Mouse (Mus musculus): ENCODE results near the gene Polr2j. TPM values are rescaled to one million over a fixed set of nuclear protein-coding genes. Genes with fewer than 3 reads are reported as not detected.
A peak's percentile ranks its signal among the peaks of the same experiment; 100 is the strongest.

Gene Polr2j
- total and polyA plus RNA-seq, 3 experiments, result 117 to 160 (median 137) TPM

DNA sequence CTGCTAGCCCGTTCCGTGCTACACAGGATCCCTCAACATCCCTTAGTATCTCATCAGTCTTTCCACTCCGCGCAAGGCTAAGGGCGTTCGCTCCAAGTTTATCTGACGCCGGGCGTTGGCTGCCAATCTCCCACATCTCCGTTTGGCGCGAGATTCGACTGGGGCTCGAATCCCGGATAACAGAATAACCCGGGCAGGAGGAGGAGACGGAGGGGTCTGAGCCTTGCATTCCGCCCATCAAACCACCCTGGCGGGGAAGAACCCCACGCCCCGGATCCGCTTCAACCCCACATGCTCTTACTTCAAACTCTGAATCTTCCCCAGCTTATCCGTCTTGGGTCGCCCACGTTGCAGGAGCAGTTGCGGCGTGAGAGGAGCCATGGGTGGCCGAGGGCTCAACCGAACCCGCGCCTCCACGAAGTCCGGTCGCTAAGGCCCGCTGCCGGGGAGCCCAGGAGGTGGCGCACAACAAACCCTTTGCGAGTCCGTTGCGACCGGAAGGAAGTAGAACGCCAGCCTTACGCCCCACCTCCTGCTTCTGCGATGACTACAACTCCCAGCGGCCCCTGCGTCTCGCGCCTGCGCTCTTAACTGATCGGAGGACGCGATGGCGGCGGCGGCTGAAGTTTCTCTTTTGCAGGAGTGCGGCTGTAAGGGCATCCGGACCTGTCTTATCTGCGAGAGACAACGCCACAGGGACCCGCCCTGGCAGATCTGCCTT lies 19.3 kb downstream of the Polr2j start, which contains the start of the genes Lrwd1 and Alkbh4:
Gene Lrwd1, minus strand, starts transcription at position 504 of the 721 bp plus-strand sequence.
Gene Alkbh4, plus strand, starts transcription at position 576 of the 721 bp plus-strand sequence.
- Histone ChIP-seq H3K27ac (ENCODE audit: insufficient read depth, low read depth) (peak within 1 kb of the TSS; percentile 30; the same call in 1 of the 2 replicates), H3K4me3 (replicated peaks in 1 of 3; ENCODE audit: low read depth in 2 of 3, low read length in 2 of 3, poor library complexity in 1 of 3) (peak within 1 kb of the TSS; percentile 71 to 96 (median 75)), H3K36me3 (replicated peaks in 1 of 2; ENCODE audit: control insufficient read depth in 1 of 2, insufficient read depth in 1 of 2, low read length in 1 of 2) (peaks cover 38 to 66% of the 10 kb centered on the region in 2 experiments), H3K4me2 (ENCODE audit: insufficient read depth, low read depth, poor library complexity, severe bottlenecking) (peak within 1 kb of the TSS; percentile 60; the same call in 1 of the 2 replicates), H3K4me1 (ENCODE audit: control insufficient read depth in 1 of 2, insufficient read depth in 2 of 2) (peaks cover 6 to 20% of the 10 kb centered on the region in 2 experiments), H3K9ac (ENCODE audit: insufficient read depth, low read depth) (peak within 1 kb of the TSS; percentile 83), H3K27me3 (replicated peaks) (no peaks in the 10 kb centered on the region), H3K9me3 (replicated peaks; ENCODE audit: low read length) (no peaks in the 10 kb centered on the region), H3K79me2 (replicated peaks; ENCODE audit: control insufficient read depth, extremely low read depth, insufficient read depth, poor library complexity, severe bottlenecking) (peaks cover 11% of the 10 kb centered on the region)
- dilution Hi-C loops (cut with MboI; ENCODE audit: extremely low pct_ligation_motif_present, extremely low pct_unique_long_range_greater_than_20kb, low sequenced_read_pairs) (no loop called here), in situ Hi-C loops (cut with MboI; ENCODE audit: low pct_ligation_motif_present, low pct_unique_long_range_greater_than_20kb, low sequenced_read_pairs) (loop anchor here (5.0 kb wide), 2 partner anchors 42 to 53 kb away; partner anchors contain the start of gene Rasa4)
- peak; percentile 97 for DNase-seq (ENCODE audit: extremely low read depth)
- TF ChIP-seq CHD1 (IDR thresholded peaks at IDR 0.05; ENCODE audit: low read depth, low read length) (no peak), POLR2A (IDR thresholded peaks at IDR 0.05; ENCODE audit: low read depth, low read length) (peak; percentile 85), USF2 (conservative IDR thresholded peaks at IDR 0.05; ENCODE audit: low read depth, low read length) (no peak), RCOR1 (conservative IDR thresholded peaks at IDR 0.05; ENCODE audit: low read depth, low read length) (no peak), PAX5 (IDR thresholded peaks at IDR 0.05; ENCODE audit: low read length) (no peak), HCFC1 (IDR thresholded peaks at IDR 0.05; ENCODE audit: low read depth, low read length) (peak; percentile 99), ZNF384 (IDR thresholded peaks at IDR 0.05; ENCODE audit: low read depth, low read length) (no peak), EP300 (IDR thresholded peaks at IDR 0.05; ENCODE audit: low read length) (no peak), MXI1 (IDR thresholded peaks at IDR 0.05; ENCODE audit: low read depth, low read length) (peak; percentile 34; the same call in 1 of the 2 replicates), BHLHE40 (IDR thresholded peaks at IDR 0.05; ENCODE audit: low read depth, low read length) (no peak), MEF2A (IDR thresholded peaks at IDR 0.05; ENCODE audit: borderline replicate concordance, low read depth, low read length) (peak; percentile 41; the same call in 1 of the 2 replicates), KAT2A (IDR thresholded peaks at IDR 0.05; ENCODE audit: insufficient replicate concordance, low read length) (peak; percentile 94; the same call in 1 of the 2 replicates), RAD21 (IDR thresholded peaks at IDR 0.05; ENCODE audit: low read depth, low read length) (peak; percentile 17; the same call in 1 of the 2 replicates), JUND (conservative IDR thresholded peaks at IDR 0.05; ENCODE audit: low read depth, low read length) (no peak), POLR2AphosphoS2 (IDR thresholded peaks at IDR 0.05; ENCODE audit: low read depth, low read length) (no peak), UBTF (IDR thresholded peaks at IDR 0.05; ENCODE audit: low read depth, low read length) (no peak), SIN3A (IDR thresholded peaks at IDR 0.05; ENCODE audit: low read length) (no peak; the same call in 1 of the 2 replicates), NRF1 (IDR thresholded peaks at IDR 0.05; ENCODE audit: low read depth, low read length) (peak; percentile 93), MYC (IDR thresholded peaks at IDR 0.05; ENCODE audit: low read depth, low read length) (0 out of 2 replicates have a peak, but pooled peaks have one; percentile 9), MAX (IDR thresholded peaks at IDR 0.05; ENCODE audit: low read length) (no peak; the same call in 1 of the 2 replicates), SMC3 (IDR thresholded peaks at IDR 0.05; ENCODE audit: low read depth, low read length) (peak; percentile 63), ZKSCAN1 (IDR thresholded peaks at IDR 0.05; ENCODE audit: borderline replicate concordance, low read depth, low read length) (no peak), USF1 (IDR thresholded peaks at IDR 0.05; ENCODE audit: low read depth, low read length) (no peak), IRF4 (IDR thresholded peaks at IDR 0.05; ENCODE audit: low read depth, low read length) (0 out of 2 replicates have a peak, but pooled peaks have one; percentile 6), JUN (IDR thresholded peaks at IDR 0.05; ENCODE audit: insufficient read depth, low read depth, low read length) (no peak), MAZ (IDR thresholded peaks at IDR 0.05; ENCODE audit: low read depth, low read length) (no peak), MAFK (IDR thresholded peaks at IDR 0.05; ENCODE audit: insufficient replicate concordance, low read length) (no peak), CHD2 (IDR thresholded peaks at IDR 0.05; ENCODE audit: low read length) (peak; percentile 70; the same call in 1 of the 2 replicates), NELFE (IDR thresholded peaks at IDR 0.05; ENCODE audit: low read depth, low read length) (peak; percentile 70), ETS1 (conservative IDR thresholded peaks at IDR 0.05; ENCODE audit: low read depth, low read length) (no peak), CTCF (conservative IDR thresholded peaks at IDR 0.05 in 1 of 2, IDR thresholded peaks at IDR 0.05 in 1 of 2; ENCODE audit: low read depth in 2 of 2, low read length in 2 of 2) (peak in 1 of 2 experiments; percentile 75; a peak in 2 of 4 replicates), TBP (conservative IDR thresholded peaks at IDR 0.05; ENCODE audit: low read depth, low read length) (no peak), TCF12 (IDR thresholded peaks at IDR 0.05; ENCODE audit: low read depth, low read length) (peak; percentile 85), ZC3H11A (IDR thresholded peaks at IDR 0.05; ENCODE audit: low read depth, low read length) (no peak), E2F4 (IDR thresholded peaks at IDR 0.05; ENCODE audit: insufficient replicate concordance, low read depth, low read length) (no peak), GABPA (IDR thresholded peaks at IDR 0.05; ENCODE audit: insufficient replicate concordance, low read depth, low read length) (peak; percentile 69; the same call in 1 of the 2 replicates), ZMIZ1 (IDR thresholded peaks at IDR 0.05; ENCODE audit: low read depth, low read length) (no peak), ELF1 (IDR thresholded peaks at IDR 0.05; ENCODE audit: low read depth, low read length) (peak; percentile 92)
